ENCODE assay signal across 9 mouse cellular contexts in the genomic region with DNA sequence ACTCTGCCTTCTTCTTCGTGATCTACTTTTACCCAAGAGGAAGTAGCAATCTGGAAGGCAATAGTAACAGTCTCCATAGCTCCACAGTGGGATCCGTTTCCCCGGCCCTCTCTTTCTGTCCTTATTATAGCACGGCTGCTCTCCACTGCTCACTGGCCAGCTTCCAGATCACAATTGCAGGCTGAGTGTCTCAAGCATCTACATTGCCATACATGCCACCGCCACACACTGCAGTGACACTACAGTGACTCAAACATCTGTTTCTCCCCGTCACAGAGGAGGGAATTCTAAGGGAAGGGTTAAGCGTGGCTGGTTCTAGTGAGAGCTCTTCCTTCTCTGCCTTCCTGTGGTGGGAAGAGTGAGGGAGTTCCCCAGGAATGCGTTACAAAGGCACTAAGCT. TPM values are rescaled to one million over a fixed set of nuclear protein-coding genes. Genes with fewer than 3 reads are reported as not detected.
DNase-seq lines count a peak whose midpoint lies in the region; ATAC-seq lines count a peak whose summit lies in the region.
"Had no signal": no experiment of that assay in that cellular context is flagged by ENCODE, and none has a peak within 500 bp of the region (broad histone marks: within the 10 kb centered on the region; RNA-seq: fewer than 3 reads in every experiment).

No protein-coding gene starts in this region.

- ATAC-seq in embryonic facial prominence, embryonic 14.5 days (ENCODE audit: low read depth): no peak; the same call in 1 of the 2 replicates
- 0 out of 2 replicates have a peak, but pooled peaks have one; percentile 31 for ATAC-seq in intestine, embryonic 15.5 days

- no peaks in the 10 kb centered on the region for H3K9me3 ChIP-seq in embryonic facial prominence, embryonic 14.5 days (ENCODE audit: control insufficient read depth, low read length)
- H3K9me3 ChIP-seq in intestine, embryonic 15.5 days: no peaks in the 10 kb centered on the region
- H3K9me3 ChIP-seq: midbrain, embryonic 12.5 days had no signal

- no peaks in the 10 kb centered on the region for H3K4me1 ChIP-seq in embryonic facial prominence, embryonic 14.5 days (ENCODE audit: control insufficient read depth, insufficient read depth, low read length)
- H3K4me1 ChIP-seq in intestine, embryonic 15.5 days (replicated peaks): no peaks in the 10 kb centered on the region
- H3K4me1 ChIP-seq: midbrain, embryonic 12.5 days had no signal

- WGBS in embryonic facial prominence, embryonic 14.5 days: 68% methylated on average over 8 of the region's 8 CpGs
- 50% methylated on average over 8 of the region's 8 CpGs for WGBS in intestine, embryonic 15.5 days

- H3K4me2 ChIP-seq in embryonic facial prominence, embryonic 14.5 days (ENCODE audit: low read depth, low read length): no peak overlapping the region
- H3K4me2 ChIP-seq in intestine, embryonic 15.5 days (replicated peaks): no peak overlapping the region
- H3K4me2 ChIP-seq: midbrain, embryonic 12.5 days had no signal

- H3K4me3 ChIP-seq in embryonic facial prominence, embryonic 14.5 days (ENCODE audit: low read depth, low read length): no peak overlapping the region
- no peak overlapping the region for H3K4me3 ChIP-seq in intestine, embryonic 15.5 days (replicated peaks)
- H3K4me3 ChIP-seq: midbrain, embryonic 12.5 days had no signal

- no peaks in the 10 kb centered on the region for H3K27me3 ChIP-seq in embryonic facial prominence, embryonic 14.5 days (replicated peaks; ENCODE audit: control insufficient read depth, insufficient read depth, low read length)
- H3K27me3 ChIP-seq in intestine, embryonic 15.5 days (replicated peaks): no peaks in the 10 kb centered on the region
- H3K27me3 ChIP-seq: midbrain, embryonic 12.5 days had no signal

- H3K27ac ChIP-seq in embryonic facial prominence, embryonic 14.5 days (replicated peaks; ENCODE audit: low read depth, low read length): no peak overlapping the region
- peak overlapping the region; percentile 49; the same call in 1 of the 2 replicates for H3K27ac ChIP-seq in intestine, embryonic 15.5 days
- H3K27ac ChIP-seq: midbrain, embryonic 12.5 days had no signal

- no peak overlapping the region for H3K9ac ChIP-seq in embryonic facial prominence, embryonic 14.5 days (ENCODE audit: low read depth, low read length)
- H3K9ac ChIP-seq in intestine, embryonic 15.5 days: no peak overlapping the region
- H3K9ac ChIP-seq: midbrain, embryonic 12.5 days had no signal

- peak; percentile 42 to 68 for DNase-seq in left cerebral cortex, postnatal 10 days (ENCODE audit: extremely low spot score in 1 of 2, low spot score in 2 of 2)
- DNase-seq in left cerebral cortex, adult 8-10 months (ENCODE audit: low spot score in 2 of 2): no peak
- peak; percentile 74 for DNase-seq in embryonic facial prominence, embryonic 14.5 days (ENCODE audit: low spot score)
- peak; percentile 32 for DNase-seq in right cerebral cortex, postnatal 25 days
- DNase-seq in embryo, embryonic 10.5 days (ENCODE audit: low spot score): no peak
- no peak for DNase-seq in urinary bladder, postnatal 14 days (ENCODE audit: low spot score)
- no peak for DNase-seq in gastrocnemius, adult 8-10 months (ENCODE audit: low spot score in 2 of 2)

- no peaks in the 10 kb centered on the region for H3K36me3 ChIP-seq in embryonic facial prominence, embryonic 14.5 days (ENCODE audit: control insufficient read depth, insufficient read depth, low read length)
- no peaks in the 10 kb centered on the region for H3K36me3 ChIP-seq in intestine, embryonic 15.5 days
- H3K36me3 ChIP-seq: midbrain, embryonic 12.5 days had no signal

- intact Hi-C loops in left cerebral cortex, postnatal 10 days (cut with DNase I): no loop called here

RNA-seq across cellular contexts. Expression of a gene that starts 9.5 kb away (rescaled TPM):
- total RNA-seq in left cerebral cortex, postnatal 10 days (2021): 10 to 100 TPM; 18.0 to 18.4 TPM
- 10 to 100 TPM; 12.4 to 15.1 (median 13.6) TPM for total RNA-seq in left cerebral cortex, adult 8-10 months (2022)
- 11.9 and 12.8 TPM in 2 replicates for polyA plus RNA-seq in embryonic facial prominence, embryonic 14.5 days (2014; fragmentation: Nextera tagmentation; extraction: Ambion mirVana)
- 17.4 and 19.7 TPM in 2 replicates for polyA plus RNA-seq in intestine, embryonic 15.5 days (2015; fragmentation: Nextera tagmentation; extraction: Ambion mirVana)
- 10 to 100 TPM; 17.0 to 24.5 (median 20.0) TPM for total RNA-seq in gastrocnemius, adult 8-10 months (2022)

Comparison
In these comparisons a context has a peak if more than half of its experiments do, and no peak if none do; other contexts are left out.
1. DNase-seq: peak in left cerebral cortex, postnatal 10 days (2 of 2), embryonic facial prominence, embryonic 14.5 days (single experiment) and right cerebral cortex, postnatal 25 days (single experiment); none in left cerebral cortex, adult 8-10 months (0 of 2), embryo, embryonic 10.5 days (single experiment), urinary bladder, postnatal 14 days (single experiment) and gastrocnemius, adult 8-10 months (0 of 2).